Mouse (Mus musculus) neural tube, embryonic 11.5 days (tissue): Measurements from ENCODE around the gene Pcyt2. TPM values are rescaled to one million over a fixed set of nuclear protein-coding genes. Genes with fewer than 3 reads are reported as not detected.

Experiments
- ATAC-seq: fragments of 200-750 bp; cut with Nextera tagmentation; 2 replicates; pipeline ENCODE4 v1.8.0; 2017; ENCODE audit warnings: moderate number of reproducible peaks, mild to moderate bottlenecking, moderate TSS enrichment, moderate library complexity; ENCODE audit not compliant: insufficient read depth, low FRiP score, low TSS enrichment
- DNase-seq: peaks from one replicate; pipeline ENCODE4 v3.0.0-alpha.2; 2015; ENCODE audit warnings: low spot score
- H3K27ac ChIP-seq: fragments of 300-500 bp; sonication (generic); 2 replicates; pipeline ENCODE4 v1.5.1; 2014; ENCODE audit warnings: low read depth, mild to moderate bottlenecking, low read length
- H3K27me3 ChIP-seq: fragments of 300-500 bp; sonication (generic); 2 replicates; pipeline ENCODE4 v1.6.1; 2014; ENCODE audit warnings: mild to moderate bottlenecking, low read length, mixed read lengths; ENCODE audit not compliant: control insufficient read depth, insufficient read depth
- H3K36me3 ChIP-seq: fragments of 300-500 bp; sonication (generic); 2 replicates; pipeline ENCODE4 v1.6.1; 2014; ENCODE audit warnings: mild to moderate bottlenecking, low read length, moderate library complexity, mixed read lengths; ENCODE audit not compliant: control insufficient read depth, insufficient read depth
- H3K4me1 ChIP-seq: fragments of 300-500 bp; sonication (generic); 2 replicates; pipeline ENCODE4 v1.6.1; 2014; ENCODE audit warnings: low read length, mixed read lengths; ENCODE audit not compliant: control insufficient read depth, insufficient read depth
- H3K4me2 ChIP-seq: fragments of 300-500 bp; sonication (generic); 2 replicates; pipeline ENCODE4 v1.6.1; 2014; ENCODE audit warnings: low read depth, mild to moderate bottlenecking, moderate library complexity
- H3K4me3 ChIP-seq: fragments of 300-500 bp; sonication (generic); 2 replicates; pipeline ENCODE4 v1.5.1; 2014; ENCODE audit warnings: low read depth, low read length
- H3K9ac ChIP-seq: fragments of 300-500 bp; sonication (generic); 2 replicates; pipeline ENCODE4 v1.6.1; 2014; ENCODE audit warnings: mild to moderate bottlenecking, low read length
- H3K9me3 ChIP-seq: fragments of 300-500 bp; sonication (generic); 2 replicates; pipeline ENCODE4 v1.6.1; 2016; ENCODE audit warnings: low read length; ENCODE audit not compliant: control insufficient read depth
- WGBS: fragments of 180-500 bp; shearing (Covaris S2); extraction: QIAGEN DNeasy Blood & Tissue Kit; methylation state at CpG from one replicate; pipeline ENCODE4 v1.1.7; 2014; 5-methylcytosine and 5-hydroxymethylcytosine counted together
- polyA plus RNA-seq: library from polyadenylated mRNA; unstranded; fragments of >200 nt; fragmentation: Nextera tagmentation; extraction: Ambion mirVana; gene quantifications from 2 replicates; pipeline ENCODE4 v1.2.1, GENCODE M21; 2014

Gene Pcyt2
- polyA plus RNA-seq, 1 experiment from 2014 or later: 118 TPM

DNA sequence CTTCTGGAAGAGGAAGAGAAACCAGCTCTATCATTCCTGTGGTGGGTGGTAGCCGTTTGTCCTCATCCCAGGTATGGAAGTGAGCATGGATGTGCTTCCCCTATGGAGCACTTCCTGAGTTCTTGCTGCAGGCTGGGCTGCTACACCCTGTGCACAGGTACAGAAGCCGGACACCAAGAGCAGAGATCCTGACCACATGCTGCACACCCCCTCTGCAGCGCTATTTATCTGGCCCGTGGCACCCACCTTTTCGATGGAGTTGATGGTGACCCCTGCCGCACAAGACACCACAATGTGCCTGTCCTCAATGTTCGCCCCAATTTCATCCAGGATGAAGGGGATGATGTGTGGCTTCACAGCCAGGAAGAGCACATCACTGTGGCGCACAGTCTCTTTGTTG lies 24.1 kb upstream of the Pcyt2 start:
- WGBS: 78% methylated on average over 8 of the region's 8 CpGs
- no peak overlapping the region for H3K9ac ChIP-seq
- no peak overlapping the region for H3K4me3 ChIP-seq

DNA sequence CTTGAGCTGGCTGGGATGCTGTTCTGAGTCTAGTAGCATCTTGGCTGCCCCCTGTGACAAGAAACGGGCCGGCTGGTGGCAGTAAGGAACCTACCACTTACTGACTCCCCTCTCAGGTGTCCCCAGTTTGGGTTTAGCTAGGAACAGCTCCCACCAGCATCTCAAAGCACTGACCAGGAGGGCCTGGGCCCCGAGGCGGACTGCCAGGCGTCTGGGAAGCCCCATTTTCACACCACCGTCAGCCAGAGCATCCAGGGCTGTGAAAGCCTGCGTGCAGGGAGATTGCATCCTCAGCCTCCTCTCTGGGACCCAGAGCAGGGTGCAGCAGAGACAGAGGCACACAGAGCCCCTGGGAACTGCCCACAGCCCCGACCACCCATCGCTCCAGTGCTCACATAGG lies 23.5 kb upstream of the Pcyt2 start:
- H3K27me3 ChIP-seq: no peaks in the 10 kb centered on the region
- WGBS: 60% methylated on average over 9 of the region's 9 CpGs
- H3K4me2 ChIP-seq: no peak overlapping the region
- DNase-seq: no peak
- peaks cover 10% of the 10 kb centered on the region for H3K4me1 ChIP-seq
- no peaks in the 10 kb centered on the region for H3K9me3 ChIP-seq
- H3K27ac ChIP-seq: no peak overlapping the region
- no peak for ATAC-seq
- peak overlapping the region; percentile 22; the same call in 1 of the 2 replicates for H3K9ac ChIP-seq
- H3K4me3 ChIP-seq: no peak overlapping the region
- no peaks in the 10 kb centered on the region; the same call in 1 of the 2 replicates for H3K36me3 ChIP-seq

More for the DNA sequence above, 24.1 kb upstream of the Pcyt2 start:
- H3K9me3 ChIP-seq: no peaks in the 10 kb centered on the region
- no peak overlapping the region for H3K4me2 ChIP-seq
- no peak overlapping the region for H3K27ac ChIP-seq
- DNase-seq: no peak
- H3K36me3 ChIP-seq: no peaks in the 10 kb centered on the region; the same call in 1 of the 2 replicates
- H3K27me3 ChIP-seq: no peaks in the 10 kb centered on the region
- peaks cover 10% of the 10 kb centered on the region for H3K4me1 ChIP-seq
- ATAC-seq: no peak

DNA sequence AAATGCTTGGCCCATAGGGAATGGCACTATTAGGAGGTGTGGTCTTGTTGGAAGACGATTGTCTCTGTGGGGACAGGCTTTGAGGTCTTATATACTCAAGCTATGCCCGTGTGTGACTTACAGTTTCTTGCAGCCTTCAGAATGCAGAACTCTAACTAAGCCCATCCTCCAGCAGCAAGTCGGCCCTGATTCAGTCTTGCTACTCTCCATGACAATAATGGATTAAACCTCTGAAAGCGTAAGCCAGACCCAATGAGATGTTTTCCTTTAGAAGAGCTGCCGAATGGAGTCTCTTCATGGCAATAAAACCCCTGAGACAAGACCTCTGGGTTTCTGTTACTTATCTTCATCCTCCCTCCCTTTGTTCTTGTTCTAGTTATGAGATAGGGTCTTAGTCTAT lies 17.1 kb upstream of the Pcyt2 start:
- H3K4me3 ChIP-seq: no peak overlapping the region
- H3K4me1 ChIP-seq: peaks cover 13% of the 10 kb centered on the region
- no peaks in the 10 kb centered on the region for H3K9me3 ChIP-seq
- no peaks in the 10 kb centered on the region for H3K36me3 ChIP-seq
- H3K27ac ChIP-seq: no peak overlapping the region
- H3K9ac ChIP-seq: no peak overlapping the region
- no peak for DNase-seq
- ATAC-seq: no peak
- 87% methylated on average over 5 of the region's 5 CpGs for WGBS
- no peak overlapping the region for H3K4me2 ChIP-seq
- no peaks in the 10 kb centered on the region for H3K27me3 ChIP-seq

DNA sequence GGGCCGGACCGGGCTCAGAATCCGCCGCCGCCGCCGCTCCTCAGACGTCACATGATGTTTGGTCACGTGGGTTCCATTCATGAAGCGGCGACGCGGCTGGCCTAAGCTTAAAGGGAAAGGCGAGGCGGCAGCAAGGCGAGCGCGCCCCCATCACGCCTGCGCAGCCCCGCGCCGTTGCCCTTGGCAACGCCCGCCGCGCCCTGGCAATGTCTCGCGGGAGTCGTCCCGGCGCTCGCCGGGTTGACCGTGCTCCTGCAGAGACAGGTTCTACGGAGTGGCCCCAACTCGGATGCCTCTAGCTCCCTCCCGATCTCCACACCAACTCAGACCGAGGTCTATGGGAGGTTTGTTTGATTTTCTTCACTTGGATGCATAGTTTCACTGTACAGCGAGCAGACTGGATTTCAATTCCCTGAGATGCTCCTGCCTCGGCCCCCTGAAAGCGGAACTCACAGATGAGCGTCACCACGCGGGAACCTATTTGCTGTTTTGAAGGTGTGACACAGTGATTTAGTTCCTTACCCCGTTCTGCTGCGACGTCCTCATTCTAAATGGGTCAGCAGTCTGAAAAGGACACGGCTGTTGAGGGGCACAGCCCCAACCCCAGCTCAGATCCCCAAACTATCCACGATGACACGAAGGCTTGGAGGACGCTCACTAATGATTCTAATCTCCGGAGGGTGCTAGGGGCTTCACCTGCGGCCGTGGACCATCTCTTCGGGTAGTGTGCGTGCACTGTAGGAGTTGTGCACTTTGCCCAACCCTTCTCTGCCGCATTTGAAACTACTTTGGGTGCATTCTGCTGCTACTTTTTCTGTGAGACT lies 16.0 kb upstream of the Pcyt2 start, which contains the start of gene Mafg:
TSS of gene Mafg (minus strand) at position 81 of the 824 bp plus-strand sequence.
- Histone ChIP-seq H3K36me3 (peaks cover 5% of the 10 kb centered on the region), H3K9ac (peak within 1 kb of the TSS; percentile 89), H3K27me3 (no peaks in the 10 kb centered on the region), H3K4me3 (peak within 1 kb of the TSS; percentile 96), H3K4me2 (peak within 1 kb of the TSS; percentile 96), H3K4me1 (peaks cover 14% of the 10 kb centered on the region), H3K9me3 (no peaks in the 10 kb centered on the region), H3K27ac (peak within 1 kb of the TSS; percentile 88)
- peak; percentile 87 for ATAC-seq
- peak; percentile 97 for DNase-seq
- WGBS: 11% methylated on average over 56 of the region's 58 CpGs

DNA sequence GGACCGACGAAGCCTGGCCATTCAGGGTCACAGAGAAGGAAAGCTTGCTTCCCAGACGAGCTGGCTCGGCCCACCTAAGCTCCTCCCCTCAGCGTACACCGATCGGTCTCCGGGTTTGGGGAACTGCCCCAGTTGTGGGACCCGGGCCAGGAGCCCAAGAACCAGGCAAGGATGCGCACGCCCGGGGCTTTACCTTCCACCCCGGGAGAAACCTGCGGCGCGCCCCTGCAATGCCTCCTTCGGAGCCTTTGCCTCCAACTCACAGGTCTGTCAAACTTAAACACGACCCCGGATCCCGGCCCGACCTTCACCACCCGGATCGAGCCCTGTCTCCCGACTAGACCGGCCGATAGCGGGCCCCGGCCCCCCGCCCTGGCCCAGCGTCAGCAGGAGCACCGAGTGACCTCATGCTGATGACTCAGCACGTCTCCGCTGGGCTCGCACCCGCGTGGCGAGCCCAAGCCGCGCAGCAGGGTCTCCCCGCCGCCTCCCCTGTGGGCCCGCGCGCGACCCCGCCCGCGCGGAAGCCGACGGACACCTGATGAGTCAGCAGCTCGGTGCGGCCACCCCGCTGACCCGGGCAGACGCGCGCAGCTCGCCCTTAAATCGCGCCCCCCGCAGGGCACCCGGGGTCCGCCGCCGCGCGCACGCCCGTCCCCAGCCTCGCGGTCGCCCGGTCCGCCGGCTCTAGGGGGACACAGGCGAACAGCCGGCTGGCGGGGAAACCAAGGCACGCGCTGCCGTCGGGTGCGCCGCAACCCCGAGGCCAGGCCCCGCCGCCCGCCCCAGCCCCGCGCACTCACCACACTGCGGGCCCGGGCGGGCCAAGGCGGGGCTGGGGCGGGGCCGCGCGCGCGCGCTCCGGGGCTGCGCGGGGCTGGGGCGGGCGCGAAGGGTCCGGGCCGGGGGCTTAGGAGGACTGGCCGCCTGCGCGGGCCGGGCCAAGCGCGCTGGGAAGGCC lies 15.1 kb upstream of the Pcyt2 start:
- Histone ChIP-seq H3K9me3 (no peaks in the 10 kb centered on the region), H3K4me2 (peak overlapping the region; percentile 96), H3K4me3 (peak overlapping the region; percentile 96), H3K9ac (peak overlapping the region; percentile 89), H3K4me1 (peaks cover 14% of the 10 kb centered on the region), H3K27me3 (no peaks in the 10 kb centered on the region), H3K27ac (peak overlapping the region; percentile 88), H3K36me3 (peaks cover 8% of the 10 kb centered on the region)
- DNase-seq (peak; percentile 72), ATAC-seq (peak; percentile 78)
- under 1% methylated on average over 74 of the region's 116 CpGs for WGBS

DNA sequence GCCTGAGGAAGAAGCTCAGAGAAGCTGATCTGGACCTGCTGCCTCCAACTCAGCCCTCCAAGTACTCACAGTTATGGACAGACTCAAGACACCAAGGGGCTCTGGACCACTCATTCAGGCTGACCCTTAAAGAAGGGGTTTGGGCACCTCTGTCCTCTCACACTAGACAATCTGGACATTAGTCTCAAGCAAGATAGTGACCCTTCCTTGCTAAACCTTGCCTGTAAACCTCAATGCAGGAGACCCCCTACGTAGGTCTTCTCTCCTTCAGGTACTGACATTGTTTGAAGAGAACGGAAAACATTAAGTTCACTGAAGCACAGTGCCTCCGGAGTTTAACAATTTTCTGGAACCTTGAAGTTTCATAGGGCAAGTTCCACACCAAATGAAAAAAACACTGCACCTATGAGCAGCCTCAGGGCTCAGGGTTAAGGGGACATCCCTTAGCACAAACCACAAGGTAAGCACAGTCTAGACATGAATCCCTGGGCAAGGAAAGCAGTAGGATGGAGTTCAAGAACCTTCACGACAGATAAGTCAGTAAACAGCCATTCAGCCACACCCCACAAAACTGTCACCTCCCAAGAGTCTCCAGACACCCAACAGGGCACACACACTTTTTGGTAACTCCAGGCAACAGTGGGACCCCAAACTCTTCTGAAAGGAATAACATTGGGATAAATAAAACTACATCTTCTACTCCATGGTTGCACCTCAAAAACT lies 14.2 kb upstream of the Pcyt2 start:
- Histone ChIP-seq H3K9ac (peak overlapping the region; percentile 89), H3K4me2 (peak overlapping the region; percentile 96), H3K36me3 (peaks cover 9% of the 10 kb centered on the region), H3K4me1 (peaks cover 14% of the 10 kb centered on the region), H3K4me3 (peak overlapping the region; percentile 96), H3K27ac (peak overlapping the region; percentile 88), H3K27me3 (no peaks in the 10 kb centered on the region), H3K9me3 (no peaks in the 10 kb centered on the region)
- ATAC-seq (no peak), DNase-seq (no peak)
- WGBS: 60% methylated on average over 4 of the region's 4 CpGs

DNA sequence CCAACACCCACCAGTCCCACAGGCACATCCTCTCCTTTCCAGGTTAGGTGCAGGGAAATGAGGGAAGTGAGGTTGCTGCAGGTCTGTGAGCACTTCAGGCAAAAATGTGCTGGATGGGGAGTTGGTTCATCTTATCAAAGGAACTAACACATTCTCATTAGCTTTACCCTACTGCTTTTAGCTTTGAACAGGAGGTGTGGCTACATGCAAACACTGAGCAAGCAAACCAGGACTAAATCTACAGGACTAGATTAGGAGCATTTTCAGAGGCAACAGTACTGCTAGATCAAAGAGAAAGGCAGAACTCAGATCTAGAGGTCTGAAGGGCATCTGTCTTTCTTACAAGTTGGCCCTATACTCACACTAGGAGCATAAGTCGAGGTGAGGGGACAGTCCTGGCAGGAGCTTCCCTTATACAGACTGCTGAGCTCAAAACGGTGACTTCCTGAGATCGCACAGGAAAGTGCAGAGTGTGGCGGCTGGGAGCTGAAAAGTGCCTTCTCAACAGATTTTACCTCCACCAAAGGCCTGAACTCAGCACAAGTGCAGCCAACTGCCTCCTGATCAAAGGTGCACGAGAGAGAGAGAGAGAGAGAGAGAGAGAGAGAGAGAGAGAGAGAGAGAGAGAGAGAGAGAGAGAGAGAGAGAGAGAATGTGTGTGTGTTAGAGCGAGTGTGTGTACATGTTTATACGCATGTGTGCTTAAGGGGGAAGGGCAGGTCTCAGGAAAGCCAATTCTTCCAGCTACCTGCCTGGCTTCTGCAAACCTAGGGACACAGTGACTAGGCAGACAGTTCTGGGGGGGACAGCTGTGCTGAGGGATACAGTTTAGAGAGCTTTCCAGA lies 13.4 kb upstream of the Pcyt2 start:
- no peak overlapping the region for H3K27ac ChIP-seq
- H3K9me3 ChIP-seq: no peaks in the 10 kb centered on the region
- ATAC-seq (no peak), DNase-seq (no peak)
- H3K4me1 ChIP-seq: peaks cover 14% of the 10 kb centered on the region
- H3K27me3 ChIP-seq: no peaks in the 10 kb centered on the region
- H3K9ac ChIP-seq: peak overlapping the region; percentile 0
- peak overlapping the region; percentile 96 for H3K4me2 ChIP-seq
- H3K36me3 ChIP-seq: peaks cover 9% of the 10 kb centered on the region
- 56% methylated on average over 6 of the region's 7 CpGs for WGBS
- H3K4me3 ChIP-seq: no peak overlapping the region
